Mouse (Mus musculus): ENCODE measurements around the gene Cyp4x1.

The Cyp4x1 gene

GRCm38 (mm10) chr4:115057674-115058316 is 76.3 kb downstream of the Cyp4x1 start:
- CTCF ChIA-PET = no interaction called here

DNA sequence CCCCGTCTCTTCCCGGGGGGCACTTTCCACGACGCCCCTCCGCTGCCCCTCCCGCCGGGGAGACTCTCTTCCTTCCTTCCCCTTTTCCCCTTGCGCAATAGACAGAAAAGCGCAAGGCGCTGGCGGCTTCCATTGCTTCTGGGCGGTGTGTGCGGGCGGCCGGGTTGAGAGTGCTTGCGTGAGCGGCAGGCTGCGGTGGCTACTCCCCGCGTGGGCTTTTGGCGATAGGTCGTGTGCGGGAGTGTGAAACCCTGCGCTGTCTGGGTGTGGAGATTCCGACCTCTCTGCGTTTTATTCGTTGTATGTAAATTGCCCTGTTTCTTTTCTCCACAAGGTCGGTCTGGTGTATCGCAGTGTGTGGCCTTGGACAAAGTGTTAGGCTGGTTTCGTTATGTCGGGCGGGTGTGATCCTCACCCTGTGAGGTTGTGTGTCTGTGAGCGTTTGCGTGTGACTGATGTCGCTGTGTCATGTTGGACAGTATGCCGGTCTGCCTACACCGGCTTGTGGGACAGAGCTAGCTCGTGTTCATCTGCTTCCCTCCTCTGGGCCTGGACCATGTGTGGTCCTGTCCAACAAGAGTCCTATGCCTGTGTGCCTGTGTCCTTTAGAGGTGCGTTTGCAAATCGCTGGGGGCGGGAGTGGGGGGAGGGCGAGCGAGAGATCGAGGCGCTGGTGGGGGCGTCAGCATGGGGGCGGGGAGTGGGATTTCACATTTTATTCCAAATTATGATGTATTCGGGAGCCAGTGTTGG is 77.0 kb downstream of the Cyp4x1 start:
- CTCF ChIA-PET = no interaction called here

DNA sequence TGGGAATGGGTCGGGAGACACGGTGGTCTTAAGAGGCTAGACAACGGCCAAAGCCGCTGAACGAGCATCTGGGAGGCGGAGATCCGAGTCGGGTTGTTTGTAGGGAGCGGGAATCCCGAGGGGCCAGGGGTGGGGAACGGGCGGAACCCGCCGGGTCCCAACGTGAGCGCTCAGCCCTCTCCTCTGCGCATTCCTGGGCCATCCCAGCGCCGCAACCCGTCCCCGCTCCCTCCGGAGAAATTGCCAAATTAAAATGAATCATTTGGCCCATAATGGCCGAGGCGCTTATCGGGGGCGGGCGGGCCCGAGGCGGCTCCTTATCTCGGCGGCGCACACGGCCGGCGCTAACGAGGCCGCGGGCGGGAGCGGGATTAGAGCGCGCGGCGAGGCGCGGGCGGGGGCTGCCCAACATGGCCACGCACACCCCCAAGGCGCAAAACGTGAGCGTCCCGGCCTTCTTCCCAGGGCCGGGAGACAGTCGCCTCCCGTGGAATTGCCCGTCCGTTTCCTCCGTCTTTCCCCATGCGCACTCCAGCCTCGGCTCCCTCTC is 77.6 kb downstream of the Cyp4x1 start, which contains the start of gene Tal1:
Gene Tal1, plus strand, starts transcription at position 56 of the 550 bp plus-strand sequence.
- CTCF ChIA-PET = no interaction called here

Measured in spleen, embryonic (tissue).